Mouse (Mus musculus) intestine, embryonic 14.5 days (tissue): Measurements from ENCODE around the gene Rbbp4. TPM values are rescaled to one million over a fixed set of nuclear protein-coding genes. Genes with fewer than 3 reads are reported as not detected.

ENCODE experiments used
- ATAC-seq: fragments of 200-750 bp; cut with Nextera tagmentation; replicated peaks from 2 replicates; pipeline ENCODE4 v1.8.0; 2017; ENCODE audit warnings: low read depth, moderate number of reproducible peaks, moderate TSS enrichment, moderate library complexity; ENCODE audit not compliant: low FRiP score, low TSS enrichment
- DNase-seq: peaks from one replicate; pipeline ENCODE4 v3.0.0-alpha.2; 2018; ENCODE audit warnings: low spot score
- H3K27ac ChIP-seq: fragments of 300-500 bp; sonication (generic); 2 replicates; pipeline ENCODE4 v1.5.1; 2014; ENCODE audit warnings: low read depth, mild to moderate bottlenecking, control low read depth
- H3K27me3 ChIP-seq: fragments of 300-500 bp; sonication (generic); replicated peaks from 2 replicates; pipeline ENCODE4 v1.6.1; 2014; ENCODE audit warnings: low read length, control low read depth; ENCODE audit not compliant: control insufficient read depth, insufficient read depth
- H3K36me3 ChIP-seq: fragments of 300-500 bp; sonication (generic); 2 replicates; pipeline ENCODE4 v1.6.1; 2014; ENCODE audit warnings: low read length, control low read depth; ENCODE audit not compliant: control insufficient read depth, insufficient read depth
- H3K4me1 ChIP-seq: fragments of 300-500 bp; sonication (generic); replicated peaks from 2 replicates; pipeline ENCODE4 v1.6.1; 2014; ENCODE audit warnings: low read length, control low read depth, mixed read lengths; ENCODE audit not compliant: control insufficient read depth, insufficient read depth
- H3K4me2 ChIP-seq: fragments of 300-500 bp; sonication (generic); 2 replicates; pipeline ENCODE4 v1.6.1; 2014; ENCODE audit warnings: low read length
- H3K4me3 ChIP-seq: fragments of 300-500 bp; sonication (generic); 2 replicates; pipeline ENCODE4 v1.5.1; 2014; ENCODE audit warnings: low read depth, low read length, control low read depth, mixed read lengths
- H3K9ac ChIP-seq: fragments of 300-500 bp; sonication (generic); 2 replicates; pipeline ENCODE4 v1.6.1; 2014; ENCODE audit warnings: mild to moderate bottlenecking, low read length
- H3K9me3 ChIP-seq: fragments of 300-500 bp; sonication (generic); 2 replicates; pipeline ENCODE4 v1.6.1; 2016; ENCODE audit warnings: low read length, control low read depth; ENCODE audit not compliant: control insufficient read depth
- WGBS: fragments of 180-500 bp; shearing (Covaris S2); extraction: QIAGEN DNeasy Blood & Tissue Kit; methylation state at CpG from one replicate; pipeline ENCODE4 v1.1.7; 2014; 5-methylcytosine and 5-hydroxymethylcytosine counted together
- polyA plus RNA-seq: library from polyadenylated mRNA; unstranded; fragments of >200 nt; fragmentation: Nextera tagmentation; extraction: Ambion mirVana; gene quantifications from 2 replicates; pipeline ENCODE4 v1.2.1, GENCODE M21; 2014

Rbbp4 gene
- polyA plus RNA-seq, 1 experiment from 2014 or later, result 333 TPM

DNA sequence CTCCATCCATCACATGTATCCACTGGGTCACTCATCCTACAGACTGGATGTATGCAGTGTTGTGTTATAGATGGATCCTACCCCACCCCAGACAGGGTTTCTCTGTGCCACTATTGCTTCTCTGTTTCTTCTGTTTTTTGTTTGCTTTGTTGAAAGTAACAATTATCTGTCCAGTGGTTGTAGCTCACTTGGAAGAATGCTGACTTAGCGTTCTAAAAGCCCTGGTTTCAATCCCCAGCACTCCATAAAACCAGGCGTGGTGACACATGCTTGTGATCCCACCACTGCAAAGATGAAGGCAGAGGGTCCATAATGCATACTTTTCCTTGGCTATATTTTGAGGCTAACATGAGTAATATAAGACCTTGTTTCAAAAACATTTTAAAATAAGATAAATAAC, 7.5 kb upstream of the Rbbp4 start:
- WGBS, result 86% methylated on average over 2 of the region's 2 CpGs
- peaks cover 39% of the 10 kb centered on the region for H3K36me3 ChIP-seq

DNA sequence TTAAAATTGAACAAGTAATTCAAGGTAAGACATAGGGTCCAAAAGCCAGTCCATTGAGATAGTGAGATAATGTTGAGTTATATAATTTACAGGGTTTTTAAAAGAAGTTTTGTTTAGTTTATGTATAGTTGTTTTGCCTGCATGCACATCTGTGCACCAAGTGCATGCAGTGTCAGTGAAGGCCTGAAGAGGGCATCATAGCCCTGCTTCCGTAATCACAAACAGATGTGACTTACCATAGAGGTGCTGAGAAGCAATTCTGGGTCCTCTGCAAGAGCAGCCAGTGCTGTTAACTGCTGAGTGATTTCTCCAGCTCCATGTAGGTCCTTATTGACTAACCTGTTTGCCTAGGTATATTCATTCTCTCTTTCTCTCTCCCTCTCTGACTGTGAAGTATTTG, 6.7 kb upstream of the Rbbp4 start:
- no peak overlapping the region for H3K4me3 ChIP-seq
- ATAC-seq, result no peak
- H3K9ac ChIP-seq, result no peak overlapping the region
- no peak overlapping the region for H3K27ac ChIP-seq
- no peak for DNase-seq
- 73% methylated on average over 1 of the region's 1 CpGs for WGBS
- H3K27me3 ChIP-seq, result no peaks in the 10 kb centered on the region
- H3K4me2 ChIP-seq, result no peak overlapping the region
- no peaks in the 10 kb centered on the region for H3K9me3 ChIP-seq
- H3K36me3 ChIP-seq, result peaks cover 39% of the 10 kb centered on the region
- 0 out of 2 replicates have a peak, but pooled peaks cover 2% of the 10 kb centered on the region for H3K4me1 ChIP-seq

More for the DNA sequence above, 7.5 kb upstream of the Rbbp4 start:
- Histone ChIP-seq H3K9me3 (no peaks in the 10 kb centered on the region), H3K4me3 (no peak overlapping the region), H3K4me1 (no peaks in the 10 kb centered on the region), H3K9ac (no peak overlapping the region), H3K4me2 (no peak overlapping the region), H3K27ac (no peak overlapping the region), H3K27me3 (no peaks in the 10 kb centered on the region)
- ATAC-seq (no peak), DNase-seq (no peak)

DNA sequence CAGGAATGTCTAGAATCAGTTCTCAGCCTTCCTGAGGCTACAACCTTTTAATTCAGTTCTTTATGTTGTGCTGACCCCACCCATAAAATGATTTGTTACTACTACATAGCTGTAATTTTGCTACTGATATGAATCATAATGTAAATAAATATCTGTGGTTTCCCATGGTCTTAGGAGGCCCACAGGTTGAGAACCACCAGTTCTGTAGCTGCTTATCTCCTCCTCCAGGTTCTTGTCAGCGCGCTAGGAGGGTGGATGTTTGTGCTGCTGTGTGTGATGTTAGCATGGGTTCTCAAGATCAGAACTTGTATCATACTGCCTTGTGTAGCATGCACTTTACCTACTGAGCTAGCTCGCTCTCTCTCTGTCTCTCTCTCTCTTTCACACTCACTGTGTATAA, 4.6 kb upstream of the Rbbp4 start:
- WGBS, result 95% methylated on average over 3 of the region's 3 CpGs
- 0 out of 2 replicates have a peak, but pooled peaks cover 2% of the 10 kb centered on the region for H3K4me1 ChIP-seq
- no peak overlapping the region for H3K9ac ChIP-seq
- no peaks in the 10 kb centered on the region for H3K9me3 ChIP-seq
- DNase-seq (no peak), ATAC-seq (no peak)
- H3K36me3 ChIP-seq, result peaks cover 25% of the 10 kb centered on the region
- no peaks in the 10 kb centered on the region for H3K27me3 ChIP-seq
- no peak overlapping the region for H3K27ac ChIP-seq
- H3K4me2 ChIP-seq, result no peak overlapping the region
- H3K4me3 ChIP-seq, result no peak overlapping the region

DNA sequence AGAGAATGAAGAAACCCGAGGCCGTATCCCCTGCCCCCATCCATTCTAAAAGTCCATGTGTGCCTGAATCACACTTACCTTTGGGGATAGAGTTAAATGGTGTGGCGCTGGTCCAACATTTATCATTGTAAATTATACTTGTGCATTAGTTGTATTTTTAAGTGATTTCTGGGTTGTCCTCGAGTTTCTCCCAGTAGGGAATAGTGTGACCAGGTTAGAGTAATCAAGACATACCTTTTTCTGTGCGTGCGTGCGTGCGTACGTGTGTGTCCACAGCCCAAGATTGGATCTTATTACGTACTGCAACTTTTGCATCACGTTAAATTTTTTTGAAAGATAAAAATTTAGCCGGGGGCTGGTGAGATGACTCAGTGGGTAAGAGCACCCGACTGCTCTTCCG, 1.1 kb upstream of the Rbbp4 start:
- Histone ChIP-seq H3K36me3 (peaks cover 18% of the 10 kb centered on the region), H3K4me2 (peak overlapping the region; percentile 91), H3K9me3 (no peaks in the 10 kb centered on the region), H3K9ac (peak overlapping the region; percentile 69), H3K27ac (peak overlapping the region; percentile 98), H3K4me1 (peaks cover 24% of the 10 kb centered on the region), H3K27me3 (no peaks in the 10 kb centered on the region), H3K4me3 (peak overlapping the region; percentile 95)
- WGBS, result 40% methylated on average over 14 of the region's 14 CpGs
- ATAC-seq (no peak), DNase-seq (no peak)

DNA sequence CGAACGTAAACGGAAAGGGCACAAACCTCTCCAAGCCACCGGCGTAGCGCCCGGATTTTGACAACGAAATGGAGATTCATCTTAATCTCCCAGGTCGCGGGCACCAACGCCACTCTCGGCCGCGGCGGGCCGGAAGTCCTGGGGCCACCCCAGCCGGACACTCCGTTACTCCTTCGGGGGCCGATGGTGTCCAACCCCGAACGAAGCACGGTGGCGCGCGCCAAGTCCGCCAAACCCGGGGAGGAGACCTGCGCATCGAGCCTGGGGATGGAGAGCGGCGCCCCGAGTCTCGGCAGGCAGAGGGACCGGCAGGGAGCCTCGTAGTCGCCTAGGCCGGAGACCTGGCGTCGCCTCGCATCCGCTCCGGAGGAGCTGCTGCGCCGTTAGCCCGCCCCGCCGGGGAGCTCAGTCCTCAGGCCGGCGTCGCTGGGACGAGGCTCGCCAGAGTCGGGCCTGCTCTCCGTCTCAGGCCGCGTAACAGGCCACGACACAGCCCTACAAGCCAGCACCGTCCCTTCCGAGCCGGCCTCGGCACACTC, 424 bp downstream of the Rbbp4 start:
- Histone ChIP-seq H3K9me3 (no peaks in the 10 kb centered on the region), H3K27me3 (no peaks in the 10 kb centered on the region), H3K4me2 (peak overlapping the region; percentile 71), H3K27ac (peak overlapping the region; percentile 93), H3K36me3 (peaks cover 32% of the 10 kb centered on the region), H3K4me1 (peaks cover 24% of the 10 kb centered on the region), H3K4me3 (peak overlapping the region; percentile 95), H3K9ac (peak overlapping the region; percentile 98)
- DNase-seq (no peak), ATAC-seq (peak; percentile 24; the same call in 1 of the 2 replicates)
- WGBS, result under 1% methylated on average over 54 of the region's 62 CpGs

DNA sequence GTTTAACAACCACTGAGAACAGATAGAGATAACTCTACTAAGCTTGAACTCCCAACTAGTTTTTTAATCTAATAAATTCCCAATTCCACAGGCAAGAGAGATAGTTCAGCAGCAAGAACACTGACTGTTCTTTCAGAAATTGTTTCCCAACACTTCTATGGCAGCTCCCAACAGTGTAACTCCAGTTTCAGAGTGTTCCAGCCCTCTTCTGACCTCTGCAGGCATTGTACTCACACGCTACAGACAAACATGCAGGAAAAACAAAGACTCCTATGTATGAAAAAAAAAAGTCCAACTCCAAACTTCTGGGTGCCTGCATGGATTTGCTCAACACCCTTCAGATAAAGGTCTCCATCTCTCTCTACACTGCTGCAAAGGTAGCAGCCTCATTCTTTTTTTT, 2.3 kb downstream of the Rbbp4 start:
- no peaks in the 10 kb centered on the region for H3K27me3 ChIP-seq

DNA sequence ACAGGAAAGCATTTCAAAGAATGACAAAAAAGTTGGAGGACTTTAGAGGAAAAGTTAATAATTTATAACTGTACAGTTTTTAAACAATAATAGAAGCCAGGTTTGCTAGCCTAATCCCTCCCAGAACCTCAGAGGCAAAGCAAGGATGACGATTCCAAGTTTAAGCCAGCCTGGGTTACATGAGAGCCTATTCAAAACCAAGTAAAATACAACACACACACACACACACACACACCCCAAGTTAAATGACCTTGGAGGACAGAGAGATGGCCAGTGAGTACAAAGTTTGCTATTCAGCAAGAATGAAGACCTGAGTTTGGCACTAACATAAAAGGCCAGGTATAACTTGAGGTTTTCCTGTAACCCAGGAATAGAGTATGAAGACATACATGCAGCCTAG, 9.0 kb downstream of the Rbbp4 start:
- ATAC-seq (no peak), DNase-seq (no peak)
- Histone ChIP-seq H3K4me1 (no peaks in the 10 kb centered on the region), H3K4me3 (no peak overlapping the region), H3K27me3 (no peaks in the 10 kb centered on the region), H3K4me2 (no peak overlapping the region), H3K27ac (no peak overlapping the region), H3K36me3 (peaks cover 91% of the 10 kb centered on the region), H3K9ac (no peak overlapping the region), H3K9me3 (no peaks in the 10 kb centered on the region)
- 45% methylated on average over 1 of the region's 1 CpGs for WGBS

More for the DNA sequence above, 2.3 kb downstream of the Rbbp4 start:
- 37% methylated on average over 1 of the region's 1 CpGs for WGBS
- H3K4me1 ChIP-seq, result peaks cover 24% of the 10 kb centered on the region
- H3K9ac ChIP-seq, result peak overlapping the region; percentile 17; the same call in 1 of the 2 replicates
- no peaks in the 10 kb centered on the region for H3K9me3 ChIP-seq
- peak overlapping the region; percentile 95 for H3K4me3 ChIP-seq
- H3K4me2 ChIP-seq, result peak overlapping the region; percentile 71
- ATAC-seq, result no peak
- H3K36me3 ChIP-seq, result peaks cover 47% of the 10 kb centered on the region
- DNase-seq, result no peak
- H3K27ac ChIP-seq, result no peak overlapping the region

DNA sequence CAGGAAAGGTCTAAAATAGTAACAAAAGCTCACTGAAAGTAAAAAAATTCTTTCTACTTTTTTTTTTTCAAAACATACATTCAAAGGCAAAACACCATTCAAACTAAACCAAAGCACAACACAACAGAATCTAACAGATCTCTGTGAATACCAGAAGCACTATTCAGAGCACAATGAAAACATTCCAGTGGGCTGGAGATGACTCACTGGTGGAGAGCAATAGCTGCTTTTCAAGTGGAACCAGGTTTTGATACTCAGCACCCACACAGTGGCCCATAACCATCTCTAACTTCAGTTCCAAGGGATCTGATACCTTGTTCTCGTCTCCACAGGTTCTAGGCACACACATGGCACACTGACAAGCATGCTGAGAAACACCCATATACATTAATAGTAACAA, 10.4 kb downstream of the Rbbp4 start:
- Histone ChIP-seq H3K4me2 (no peak overlapping the region), H3K27ac (no peak overlapping the region), H3K9me3 (no peaks in the 10 kb centered on the region), H3K27me3 (no peaks in the 10 kb centered on the region), H3K4me3 (no peak overlapping the region), H3K4me1 (no peaks in the 10 kb centered on the region), H3K9ac (no peak overlapping the region), H3K36me3 (peaks cover 92% of the 10 kb centered on the region)
- WGBS, result 92% methylated on average over 1 of the region's 1 CpGs
- no peak for ATAC-seq
- DNase-seq, result no peak

DNA sequence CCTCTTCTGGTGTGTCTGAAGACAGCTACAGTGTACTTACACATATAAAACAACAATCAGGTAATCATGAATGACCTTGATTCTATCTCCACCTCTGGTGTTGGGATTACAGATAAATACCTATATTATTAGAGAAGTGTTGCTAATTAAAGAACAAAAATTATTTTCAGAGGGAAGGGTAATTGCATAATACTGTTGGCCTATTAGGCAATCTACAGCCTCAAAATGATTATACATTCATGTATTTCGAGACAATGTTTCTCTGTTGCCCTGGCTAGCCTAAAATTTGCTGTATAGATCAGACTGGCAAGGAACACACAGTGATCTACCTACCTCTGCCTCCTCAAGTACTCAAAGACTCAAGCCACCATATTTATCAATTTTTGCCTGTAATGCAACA, 11.7 kb downstream of the Rbbp4 start:
- 95% methylated on average over 1 of the region's 1 CpGs for WGBS
- Histone ChIP-seq H3K36me3 (peaks cover 95% of the 10 kb centered on the region), H3K4me2 (no peak overlapping the region), H3K9ac (no peak overlapping the region), H3K4me3 (no peak overlapping the region), H3K4me1 (no peaks in the 10 kb centered on the region), H3K9me3 (no peaks in the 10 kb centered on the region), H3K27ac (no peak overlapping the region), H3K27me3 (no peaks in the 10 kb centered on the region)
- ATAC-seq (no peak), DNase-seq (no peak)
